Mouse (Mus musculus) G1E (cell line): ENCODE results near the gene H2afy2. TPM values are rescaled to one million over a fixed set of nuclear protein-coding genes. Genes with fewer than 3 reads are reported as not detected.
A peak's percentile ranks its signal among the peaks of the same experiment; 100 is the strongest.

Experiments used
- ATAC-seq: 2 replicates; pipeline ENCODE4 v1.8.0; 2016; ENCODE audit warnings: mild to moderate bottlenecking; ENCODE audit not compliant: insufficient number of reproducible peaks, poor library complexity, low FRiP score, severe bottlenecking; ENCODE audit errors: extremely low read depth
- DNase-seq: peaks from one replicate; pipeline ENCODE4 v3.0.0; 2012; ENCODE audit warnings: low spot score
- H3K27me3 ChIP-seq: 2 replicates; pipeline ENCODE4 v1.6.1; 2012; ENCODE audit warnings: mild to moderate bottlenecking, low read length, inconsistent platforms; ENCODE audit not compliant: insufficient read depth
- H3K36me3 ChIP-seq: replicated peaks from 2 replicates; pipeline ENCODE3; 2012; ENCODE audit warnings: mild to moderate bottlenecking, inconsistent platforms
- H3K4me1 ChIP-seq: 2 replicates; pipeline ENCODE4 v1.6.1; 2012; ENCODE audit warnings: low read depth, low read length, inconsistent platforms, mixed read lengths; ENCODE audit not compliant: insufficient read depth
- H3K4me3 ChIP-seq: 2 replicates; pipeline ENCODE4 v1.5.1; 2012; ENCODE audit warnings: low read depth, mild to moderate bottlenecking, inconsistent platforms, low read length, moderate library complexity, mixed read lengths
- H3K9me3 ChIP-seq: replicated peaks from 2 replicates; pipeline ENCODE4 v1.6.1; 2012; ENCODE audit warnings: inconsistent platforms
- CTCF ChIP-seq: IDR thresholded peaks from 2 replicates; pipeline ENCODE4 v1.5.1; 2012; ENCODE audit warnings: low read depth, low read length, inconsistent platforms, mixed read lengths
- GATA1 ChIP-seq: IDR thresholded peaks from 2 replicates; pipeline ENCODE4 v1.6.1; 2012; ENCODE audit warnings: borderline replicate concordance, low read length, inconsistent platforms, mixed read lengths
- GATA2 ChIP-seq: IDR thresholded peaks from 2 replicates; pipeline ENCODE4 v1.6.1; 2012; ENCODE audit warnings: low read depth, low read length, inconsistent platforms, borderline replicate concordance
- POLR2AphosphoS5 ChIP-seq: IDR thresholded peaks from 2 replicates; pipeline ENCODE4 v1.6.1; 2012; ENCODE audit warnings: low read depth, low read length, inconsistent platforms; ENCODE audit not compliant: insufficient replicate concordance
- TAL1 ChIP-seq: conservative IDR thresholded peaks from 2 replicates; pipeline ENCODE4 v1.6.1; 2012; ENCODE audit warnings: low read depth, low read length, inconsistent platforms, mixed read lengths
- polyA plus RNA-seq: library from polyadenylated mRNA; stranded (reverse); fragments of >175 nt; gene quantifications from 2 replicates; pipeline ENCODE4 v1.2.3, GENCODE M21; 2012
- total RNA-seq, 2 experiments: library from RNA; stranded (forward) in 1 of 2; stranded (reverse) in 1 of 2; fragments of 200-1000 nt in 1 of 2; fragments of >200 nt in 1 of 2; fragmentation: Nextera tagmentation in 1 of 2; gene quantifications; 2 replicates each; pipeline ENCODE4 v1.2.3; 2014 to 2017

Gene H2afy2
- total and polyA plus RNA-seq, 3 experiments, result 0.05 TPM; not detected in 2

DNA sequence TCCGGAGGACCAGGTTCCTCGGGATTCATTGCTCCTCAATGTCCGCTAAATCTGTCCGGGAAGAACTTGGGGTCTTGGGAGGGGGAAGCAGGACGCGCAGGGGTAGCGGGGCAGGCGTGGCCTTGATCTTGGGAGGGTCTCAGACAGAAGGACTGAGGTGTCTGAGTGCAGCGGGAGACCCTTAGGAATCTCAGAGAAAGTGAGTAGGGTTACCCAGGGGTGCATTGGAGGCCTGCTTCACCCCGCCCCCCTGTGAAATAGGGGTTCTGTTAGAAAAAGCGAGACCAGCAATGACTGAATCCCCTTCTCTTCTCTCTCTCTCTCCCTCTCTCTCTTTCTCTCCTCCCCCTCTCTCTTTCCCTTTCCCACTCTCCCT is 68.5 kb downstream of the H2afy2 start:
- Histone ChIP-seq H3K4me1 (peaks cover 10% of the 10 kb centered on the region), H3K4me3 (peak overlapping the region; percentile 73), H3K27me3 (peaks cover 13% of the 10 kb centered on the region), H3K9me3 (no peaks in the 10 kb centered on the region), H3K36me3 (no peaks in the 10 kb centered on the region)
- TF ChIP-seq POLR2AphosphoS5, result no peak
- no peak for TF ChIP-seq GATA1
- TF ChIP-seq CTCF, result no peak
- TF ChIP-seq TAL1, result no peak
- no peak for TF ChIP-seq GATA2
- DNase-seq (no peak), ATAC-seq (no peak)

GRCm38 (mm10) chr10:61714771-61715461 is 69.0 kb downstream of the H2afy2 start, which contains the start of gene Aifm2:
Aifm2 (plus strand) TSS chr10:61715263.
- H3K4me3 ChIP-seq, result peak within 1 kb of the TSS; percentile 73
- peak; percentile 57 for DNase-seq
- peaks cover 13% of the 10 kb centered on the region for H3K27me3 ChIP-seq
- H3K4me1 ChIP-seq, result peaks cover 10% of the 10 kb centered on the region
- H3K36me3 ChIP-seq, result no peaks in the 10 kb centered on the region
- peak; percentile 81 for ATAC-seq
- TF ChIP-seq POLR2AphosphoS5 (no peak), GATA2 (no peak), TAL1 (no peak), CTCF (no peak), GATA1 (no peak)
- no peaks in the 10 kb centered on the region for H3K9me3 ChIP-seq

DNA sequence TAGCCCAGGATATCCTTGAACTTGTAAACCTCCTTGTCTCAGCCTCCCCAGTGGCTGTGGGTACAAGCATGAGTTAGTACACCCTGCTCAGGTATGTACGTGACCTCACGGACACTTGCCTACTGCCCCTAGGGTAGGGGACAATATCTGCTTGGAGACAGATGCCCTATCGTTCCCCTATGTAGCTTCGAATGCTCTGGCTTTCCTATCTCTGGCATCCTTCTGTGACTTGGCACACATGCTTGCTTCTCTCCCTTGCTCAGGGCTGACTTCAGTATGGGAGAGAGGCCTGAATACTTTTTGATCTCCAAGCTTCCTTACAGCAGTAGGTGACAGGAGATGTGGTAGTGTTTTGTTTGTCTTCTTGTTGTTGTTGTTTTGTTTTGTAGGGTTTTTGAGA is 69.8 kb downstream of the H2afy2 start:
- TF ChIP-seq POLR2AphosphoS5 (no peak), CTCF (no peak), GATA2 (no peak), TAL1 (no peak), GATA1 (no peak)
- no peak overlapping the region for H3K4me3 ChIP-seq
- H3K9me3 ChIP-seq, result no peaks in the 10 kb centered on the region
- H3K4me1 ChIP-seq, result peaks cover 10% of the 10 kb centered on the region
- peaks cover 13% of the 10 kb centered on the region for H3K27me3 ChIP-seq
- ATAC-seq, result no peak
- DNase-seq, result no peak
- H3K36me3 ChIP-seq, result no peaks in the 10 kb centered on the region

GRCm38 (mm10) chr10:61713601-61714000 is 70.3 kb downstream of the H2afy2 start:
- Histone ChIP-seq H3K4me3 (no peak overlapping the region), H3K36me3 (no peaks in the 10 kb centered on the region), H3K9me3 (no peaks in the 10 kb centered on the region), H3K4me1 (peaks cover 10% of the 10 kb centered on the region), H3K27me3 (peaks cover 13% of the 10 kb centered on the region)
- no peak for ATAC-seq
- no peak for TF ChIP-seq GATA2
- no peak for TF ChIP-seq CTCF
- TF ChIP-seq TAL1, result no peak
- no peak for TF ChIP-seq POLR2AphosphoS5
- TF ChIP-seq GATA1, result no peak
- no peak for DNase-seq

GRCm38 (mm10) chr10:61706412-61707375 is 77.3 kb downstream of the H2afy2 start:
- no peak overlapping the region for H3K4me3 ChIP-seq
- peaks cover 9% of the 10 kb centered on the region; the same call in 1 of the 2 replicates for H3K4me1 ChIP-seq
- DNase-seq, result no peak
- TF ChIP-seq POLR2AphosphoS5 (no peak), TAL1 (no peak)
- H3K36me3 ChIP-seq, result peaks cover 31% of the 10 kb centered on the region
- H3K9me3 ChIP-seq, result no peaks in the 10 kb centered on the region
- peaks cover 9% of the 10 kb centered on the region; the same call in 1 of the 2 replicates for H3K27me3 ChIP-seq
- no peak for ATAC-seq

- no peaks in the 10 kb centered on the region for H3K9me3 ChIP-seq
- H3K36me3 ChIP-seq, result peaks cover 45% of the 10 kb centered on the region
- H3K4me3 ChIP-seq, result no peak overlapping the region
- TF ChIP-seq GATA2, result no peak
- TF ChIP-seq POLR2AphosphoS5, result no peak
- no peak for TF ChIP-seq GATA1
- TF ChIP-seq CTCF, result no peak
- TF ChIP-seq TAL1, result no peak
- ATAC-seq, result no peak
- H3K27me3 ChIP-seq, result no peaks in the 10 kb centered on the region
- DNase-seq, result no peak
- H3K4me1 ChIP-seq, result peaks cover 9% of the 10 kb centered on the region; the same call in 1 of the 2 replicates
Observed at GRCm38 (mm10) chr10:61704663-61705062, 79.3 kb downstream of the H2afy2 start.
